Mouse (Mus musculus): Measurements from ENCODE around the gene Gdf1. TPM values are rescaled to one million over a fixed set of nuclear protein-coding genes. Genes with fewer than 3 reads are reported as not detected.

Gdf1 gene
- total RNA-seq, 2 experiments from 2014 or later = 6.8 to 7.9 TPM

- intact Hi-C loops (cut with DNase I) = no loop called here
- DNase-seq = peak; percentile 57
Measured at GRCm38 (mm10) chr8:70359411-70359810, 29.8 kb downstream of the Gdf1 start.

- DNase-seq = no peak
- intact Hi-C loops (cut with DNase I) = no loop called here
Measured at GRCm38 (mm10) chr8:70360769-70361168, 31.2 kb downstream of the Gdf1 start.

GRCm38 (mm10) chr8:70361484-70362032, 31.9 kb downstream of the Gdf1 start:
- no peak for DNase-seq
- intact Hi-C loops (cut with DNase I) = no loop called here

GRCm38 (mm10) chr8:70364066-70364465, 34.4 kb downstream of the Gdf1 start:
- no peak for DNase-seq
- intact Hi-C loops (cut with DNase I) = no loop called here

- intact Hi-C loops (cut with DNase I) = no loop called here
- DNase-seq = no peak
Measured at GRCm38 (mm10) chr8:70366588-70366987, 37.0 kb downstream of the Gdf1 start.

GRCm38 (mm10) chr8:70370476-70370875, 40.9 kb downstream of the Gdf1 start:
- intact Hi-C loops (cut with DNase I) = no loop called here
- no peak for DNase-seq

- intact Hi-C loops (cut with DNase I) = no loop called here
Measured at GRCm38 (mm10) chr8:70371951-70372350, 42.3 kb downstream of the Gdf1 start.

GRCm38 (mm10) chr8:70373397-70374317, 44.0 kb downstream of the Gdf1 start, which contains the start of gene Comp:
Gene Comp, plus strand, starts transcription at chr8:70373558.
- intact Hi-C loops (cut with DNase I) = no loop called here

More at GRCm38 (mm10) chr8:70371951-70372350, 42.3 kb downstream of the Gdf1 start:
- DNase-seq = no peak

GRCm38 (mm10) chr8:70374318-70374927, 44.8 kb downstream of the Gdf1 start:
- DNase-seq = peak; percentile 58
- intact Hi-C loops (cut with DNase I) = no loop called here

More at GRCm38 (mm10) chr8:70373397-70374317, 44.0 kb downstream of the Gdf1 start, which contains the start of gene Comp:
- no peak for DNase-seq

- no peak for DNase-seq
- intact Hi-C loops (cut with DNase I) = no loop called here
Measured at GRCm38 (mm10) chr8:70375212-70375859, 45.7 kb downstream of the Gdf1 start.

GRCm38 (mm10) chr8:70376275-70376741, 46.7 kb downstream of the Gdf1 start:
- no peak for DNase-seq
- intact Hi-C loops (cut with DNase I) = no loop called here

- intact Hi-C loops (cut with DNase I) = no loop called here
- no peak for DNase-seq
Measured at GRCm38 (mm10) chr8:70377049-70377448, 47.4 kb downstream of the Gdf1 start.

GRCm38 (mm10) chr8:70380069-70380468, 50.5 kb downstream of the Gdf1 start:
- no peak for DNase-seq
- intact Hi-C loops (cut with DNase I) = loop anchor here (5.0 kb wide), 1 partner anchor 122 kb away; no protein-coding TSS in a partner anchor

Other genes with a start within 250 kb of the Gdf1 start
- gene Hapln4, start 246.4 kb upstream of the Gdf1 start, total RNA-seq (2021) = 1 to 10 TPM; 1.4 to 1.5 TPM
- gene Ncan, start 208.9 kb upstream of the Gdf1 start, total RNA-seq (2021) = 100 to 1,000 TPM; 511 to 532 TPM
- 10 to 100 TPM; 33.0 to 34.5 TPM for gene Nr2c2ap, start 198.5 kb upstream of the Gdf1 start, total RNA-seq (2021)
- 10 to 100 TPM; 11.7 to 14.6 TPM for gene Rfxank, start 190.7 kb upstream of the Gdf1 start, total RNA-seq (2021)
- 10 to 100 TPM; 42.2 to 44.7 TPM for gene Borcs8, start 190.3 kb upstream of the Gdf1 start, total RNA-seq (2021)
- under 1 TPM; 0.72 to 0.94 TPM for gene Mef2b, start 190.1 kb upstream of the Gdf1 start, total RNA-seq (2021)
- gene Tmem161a, start 157.5 kb upstream of the Gdf1 start, total RNA-seq (2021) = 10 to 100 TPM; 48.3 to 56.0 TPM
- gene Slc25a42, start 117.5 kb upstream of the Gdf1 start, total RNA-seq (2021) = 10 to 100 TPM; 20.7 to 24.9 TPM
- 100 to 1,000 TPM; 160 to 169 TPM for gene Sugp2, start 95.6 kb upstream of the Gdf1 start, total RNA-seq (2021)
- gene Armc6, start 95.4 kb upstream of the Gdf1 start, total RNA-seq (2021) = 100 to 1,000 TPM; 111 to 122 TPM
- gene Homer3, start 47.0 kb upstream of the Gdf1 start, total RNA-seq (2021) = 10 to 100 TPM; 20.0 to 22.3 TPM
- 10 to 100 TPM; 65.7 to 69.9 TPM for gene Ddx49, start 27.3 kb upstream of the Gdf1 start, total RNA-seq (2021)
- 100 to 1,000 TPM; 110 to 113 TPM for gene Cope, start 27.3 kb upstream of the Gdf1 start, total RNA-seq (2021)
- gene Cers1, start 14.0 kb upstream of the Gdf1 start, total RNA-seq (2021) = 10 to 100 TPM; 61.6 to 67.6 TPM
- gene Upf1, start 23.5 kb downstream of the Gdf1 start, total RNA-seq (2021) = 10 to 100 TPM; 54.9 to 55.3 TPM
- gene Comp, start 43.7 kb downstream of the Gdf1 start, total RNA-seq (2021) = under 1 TPM in 1 of 2 experiments, not detected in 1; 0.20 TPM
- gene Crtc1, start 109.8 kb downstream of the Gdf1 start, total RNA-seq (2021) = 100 to 1,000 TPM; 109 TPM
- gene Klhl26, start 147.2 kb downstream of the Gdf1 start, total RNA-seq (2021) = 10 to 100 TPM; 26.3 to 28.7 TPM
- gene Tmem59l, start 157.5 kb downstream of the Gdf1 start, total RNA-seq (2021) = 10 to 100 TPM; 65.7 to 80.3 TPM
- gene Crlf1, start 163.3 kb downstream of the Gdf1 start, total RNA-seq (2021) = 10 to 100 TPM; 22.3 to 32.3 TPM
- 100 to 1,000 TPM; 109 to 116 TPM for gene Rex1bd, start 176.9 kb downstream of the Gdf1 start, total RNA-seq (2021)
- gene Uba52, start 181.0 kb downstream of the Gdf1 start, total RNA-seq (2021) = 1,000 to 10,000 TPM; 1,115 to 1,131 TPM
- 100 to 1,000 TPM; 311 to 344 TPM for gene Fkbp8, start 197.9 kb downstream of the Gdf1 start, total RNA-seq (2021)
- gene Kxd1, start 198.1 kb downstream of the Gdf1 start, total RNA-seq (2021) = 10 to 100 TPM; 31.9 to 33.0 TPM
- 10 to 100 TPM; 17.7 to 20.0 TPM for gene Ell, start 209.6 kb downstream of the Gdf1 start, total RNA-seq (2021)

Measured in left cerebral cortex, postnatal 4 days (tissue).